Mouse (Mus musculus): ENCODE measurements around the gene Aplp2. TPM values are rescaled to one million over a fixed set of nuclear protein-coding genes. Genes with fewer than 3 reads are reported as not detected.

Aplp2 gene
- polyA plus RNA-seq, 1 experiment from 2014 or later: 198 TPM

GRCm38 (mm10) chr9:31196742-31197141 lies 14.9 kb downstream of the Aplp2 start:
- Histone ChIP-seq H3K4me1 (ENCODE audit: control insufficient read depth, low read depth, low read length) (no peaks in the 10 kb centered on the region; the same call in 1 of the 2 replicates), H3K4me2 (ENCODE audit: low read depth, low read length) (no peak overlapping the region), H3K27ac (ENCODE audit: low read length) (no peak overlapping the region), H3K4me3 (ENCODE audit: low read depth, low read length) (no peak overlapping the region), H3K36me3 (ENCODE audit: control insufficient read depth, insufficient read depth) (peaks cover 5% of the 10 kb centered on the region; the same call in 1 of the 2 replicates), H3K9me3 (replicated peaks; ENCODE audit: control insufficient read depth, low read length) (no peaks in the 10 kb centered on the region), H3K9ac (ENCODE audit: low read depth, low read length) (no peak overlapping the region), H3K27me3 (ENCODE audit: control insufficient read depth, insufficient read depth, low read depth, low read length) (no peaks in the 10 kb centered on the region)
- no peak for ATAC-seq (ENCODE audit: low read depth)

- H3K9me3 ChIP-seq (replicated peaks; ENCODE audit: control insufficient read depth, low read length): no peaks in the 10 kb centered on the region
- H3K9ac ChIP-seq (ENCODE audit: low read depth, low read length): no peak overlapping the region
- ATAC-seq (ENCODE audit: low read depth): no peak
- H3K27me3 ChIP-seq (ENCODE audit: control insufficient read depth, insufficient read depth, low read depth, low read length): no peaks in the 10 kb centered on the region
- H3K4me1 ChIP-seq (ENCODE audit: control insufficient read depth, low read depth, low read length): no peaks in the 10 kb centered on the region; the same call in none of the 2 replicates
- H3K4me2 ChIP-seq (ENCODE audit: low read depth, low read length): no peak overlapping the region
- peaks cover 5% of the 10 kb centered on the region; the same call in 1 of the 2 replicates for H3K36me3 ChIP-seq (ENCODE audit: control insufficient read depth, insufficient read depth)
- 88% methylated on average over 1 of the region's 1 CpGs for WGBS (ENCODE audit: insufficient replicate concordance)
- H3K27ac ChIP-seq (ENCODE audit: low read length): no peak overlapping the region
- H3K4me3 ChIP-seq (ENCODE audit: low read depth, low read length): no peak overlapping the region
Observed at GRCm38 (mm10) chr9:31195573-31195972, 16.0 kb downstream of the Aplp2 start.

- no peak overlapping the region for H3K9ac ChIP-seq (ENCODE audit: low read depth, low read length)
- H3K4me1 ChIP-seq (ENCODE audit: control insufficient read depth, low read depth, low read length): no peaks in the 10 kb centered on the region; the same call in none of the 2 replicates
- H3K27me3 ChIP-seq (ENCODE audit: control insufficient read depth, insufficient read depth, low read depth, low read length): no peaks in the 10 kb centered on the region
- 79% methylated on average over 7 of the region's 7 CpGs for WGBS (ENCODE audit: insufficient replicate concordance)
- H3K27ac ChIP-seq (ENCODE audit: low read length): no peak overlapping the region
- ATAC-seq (ENCODE audit: low read depth): no peak
- no peak overlapping the region for H3K4me3 ChIP-seq (ENCODE audit: low read depth, low read length)
- H3K9me3 ChIP-seq (replicated peaks; ENCODE audit: control insufficient read depth, low read length): no peaks in the 10 kb centered on the region
- H3K4me2 ChIP-seq (ENCODE audit: low read depth, low read length): no peak overlapping the region
- peaks cover 5% of the 10 kb centered on the region; the same call in 1 of the 2 replicates for H3K36me3 ChIP-seq (ENCODE audit: control insufficient read depth, insufficient read depth)
Observed at GRCm38 (mm10) chr9:31192378-31192777, 19.2 kb downstream of the Aplp2 start.

- ATAC-seq (ENCODE audit: low read depth): no peak
- Histone ChIP-seq H3K9me3 (replicated peaks; ENCODE audit: control insufficient read depth, low read length) (no peaks in the 10 kb centered on the region), H3K27ac (ENCODE audit: low read length) (no peak overlapping the region), H3K4me3 (ENCODE audit: low read depth, low read length) (no peak overlapping the region), H3K4me2 (ENCODE audit: low read depth, low read length) (no peak overlapping the region), H3K36me3 (ENCODE audit: control insufficient read depth, insufficient read depth) (peaks cover 5% of the 10 kb centered on the region; the same call in 1 of the 2 replicates), H3K9ac (ENCODE audit: low read depth, low read length) (no peak overlapping the region), H3K27me3 (ENCODE audit: control insufficient read depth, insufficient read depth, low read depth, low read length) (no peaks in the 10 kb centered on the region), H3K4me1 (ENCODE audit: control insufficient read depth, low read depth, low read length) (no peaks in the 10 kb centered on the region; the same call in none of the 2 replicates)
- 76% methylated on average over 7 of the region's 7 CpGs for WGBS (ENCODE audit: insufficient replicate concordance)
Observed at GRCm38 (mm10) chr9:31191543-31191942, 20.1 kb downstream of the Aplp2 start.

GRCm38 (mm10) chr9:31189194-31189593 lies 22.4 kb downstream of the Aplp2 start:
- Histone ChIP-seq H3K27me3 (ENCODE audit: control insufficient read depth, insufficient read depth, low read depth, low read length) (no peaks in the 10 kb centered on the region), H3K36me3 (ENCODE audit: control insufficient read depth, insufficient read depth) (peaks cover 5% of the 10 kb centered on the region; the same call in 1 of the 2 replicates), H3K4me3 (ENCODE audit: low read depth, low read length) (no peak overlapping the region), H3K27ac (ENCODE audit: low read length) (no peak overlapping the region), H3K9ac (ENCODE audit: low read depth, low read length) (no peak overlapping the region), H3K4me2 (ENCODE audit: low read depth, low read length) (no peak overlapping the region), H3K4me1 (ENCODE audit: control insufficient read depth, low read depth, low read length) (no peaks in the 10 kb centered on the region; the same call in none of the 2 replicates), H3K9me3 (replicated peaks; ENCODE audit: control insufficient read depth, low read length) (no peaks in the 10 kb centered on the region)
- WGBS (ENCODE audit: insufficient replicate concordance): 69% methylated on average over 2 of the region's 2 CpGs
- ATAC-seq (ENCODE audit: low read depth): no peak

GRCm38 (mm10) chr9:31184439-31184838 lies 27.2 kb downstream of the Aplp2 start:
- no peaks in the 10 kb centered on the region for H3K27me3 ChIP-seq (ENCODE audit: control insufficient read depth, insufficient read depth, low read depth, low read length)
- 87% methylated on average over 5 of the region's 5 CpGs for WGBS (ENCODE audit: insufficient replicate concordance)
- H3K36me3 ChIP-seq (ENCODE audit: control insufficient read depth, insufficient read depth): no peaks in the 10 kb centered on the region
- no peak for ATAC-seq (ENCODE audit: low read depth)
- H3K4me2 ChIP-seq (ENCODE audit: low read depth, low read length): no peak overlapping the region
- no peak overlapping the region for H3K4me3 ChIP-seq (ENCODE audit: low read depth, low read length)
- H3K4me1 ChIP-seq (ENCODE audit: control insufficient read depth, low read depth, low read length): peaks cover 9% of the 10 kb centered on the region
- H3K27ac ChIP-seq (ENCODE audit: low read length): no peak overlapping the region
- no peak overlapping the region for H3K9ac ChIP-seq (ENCODE audit: low read depth, low read length)
- no peaks in the 10 kb centered on the region for H3K9me3 ChIP-seq (replicated peaks; ENCODE audit: control insufficient read depth, low read length)

- H3K4me2 ChIP-seq (ENCODE audit: low read depth, low read length): no peak overlapping the region
- H3K27me3 ChIP-seq (ENCODE audit: control insufficient read depth, insufficient read depth, low read depth, low read length): no peaks in the 10 kb centered on the region
- H3K9me3 ChIP-seq (replicated peaks; ENCODE audit: control insufficient read depth, low read length): no peaks in the 10 kb centered on the region
- no peak overlapping the region for H3K9ac ChIP-seq (ENCODE audit: low read depth, low read length)
- H3K4me3 ChIP-seq (ENCODE audit: low read depth, low read length): no peak overlapping the region
- ATAC-seq (ENCODE audit: low read depth): peak; percentile 67
- WGBS (ENCODE audit: insufficient replicate concordance): 61% methylated on average over 4 of the region's 4 CpGs
- H3K36me3 ChIP-seq (ENCODE audit: control insufficient read depth, insufficient read depth): no peaks in the 10 kb centered on the region
- H3K27ac ChIP-seq (ENCODE audit: low read length): peak overlapping the region; percentile 61
- peaks cover 9% of the 10 kb centered on the region for H3K4me1 ChIP-seq (ENCODE audit: control insufficient read depth, low read depth, low read length)
Observed at GRCm38 (mm10) chr9:31183061-31183460, 28.6 kb downstream of the Aplp2 start.

GRCm38 (mm10) chr9:31181291-31182085 lies 30.1 kb downstream of the Aplp2 start:
- WGBS (ENCODE audit: insufficient replicate concordance): 70% methylated on average over 10 of the region's 10 CpGs
- H3K9ac ChIP-seq (ENCODE audit: low read depth, low read length): no peak overlapping the region
- H3K4me1 ChIP-seq (ENCODE audit: control insufficient read depth, low read depth, low read length): peaks cover 9% of the 10 kb centered on the region
- H3K9me3 ChIP-seq (replicated peaks; ENCODE audit: control insufficient read depth, low read length): no peaks in the 10 kb centered on the region
- peaks cover 4% of the 10 kb centered on the region for H3K36me3 ChIP-seq (ENCODE audit: control insufficient read depth, insufficient read depth)
- H3K4me3 ChIP-seq (ENCODE audit: low read depth, low read length): no peak overlapping the region
- H3K27ac ChIP-seq (ENCODE audit: low read length): no peak overlapping the region
- H3K27me3 ChIP-seq (ENCODE audit: control insufficient read depth, insufficient read depth, low read depth, low read length): no peaks in the 10 kb centered on the region
- H3K4me2 ChIP-seq (ENCODE audit: low read depth, low read length): no peak overlapping the region
- ATAC-seq (ENCODE audit: low read depth): no peak

GRCm38 (mm10) chr9:31177692-31178091 lies 33.9 kb downstream of the Aplp2 start:
- Histone ChIP-seq H3K9me3 (replicated peaks; ENCODE audit: control insufficient read depth, low read length) (no peaks in the 10 kb centered on the region), H3K4me3 (ENCODE audit: low read depth, low read length) (no peak overlapping the region), H3K27ac (ENCODE audit: low read length) (no peak overlapping the region), H3K36me3 (ENCODE audit: control insufficient read depth, insufficient read depth) (peaks cover 17% of the 10 kb centered on the region), H3K4me1 (ENCODE audit: control insufficient read depth, low read depth, low read length) (peaks cover 3% of the 10 kb centered on the region; the same call in 1 of the 2 replicates), H3K27me3 (ENCODE audit: control insufficient read depth, insufficient read depth, low read depth, low read length) (no peaks in the 10 kb centered on the region), H3K4me2 (ENCODE audit: low read depth, low read length) (no peak overlapping the region), H3K9ac (ENCODE audit: low read depth, low read length) (no peak overlapping the region)
- 87% methylated on average over 6 of the region's 6 CpGs for WGBS (ENCODE audit: insufficient replicate concordance)
- no peak for ATAC-seq (ENCODE audit: low read depth)

All from liver, embryonic 16.5 days (tissue).